Mouse (Mus musculus): ENCODE results near the gene Brms1l. TPM values are rescaled to one million over a fixed set of nuclear protein-coding genes. Genes with fewer than 3 reads are reported as not detected.
"Not testable (repeated sequence)": the region's sequence is repeated elsewhere in the genome, so short reads cannot be mapped to it uniquely, and the experiment has no call there.

The Brms1l gene
- not detected in 2 replicates for polyA plus RNA-seq (2012; ENCODE audit: insufficient read depth, insufficient read length, low replicate concordance, missing spikeins)

DNA sequence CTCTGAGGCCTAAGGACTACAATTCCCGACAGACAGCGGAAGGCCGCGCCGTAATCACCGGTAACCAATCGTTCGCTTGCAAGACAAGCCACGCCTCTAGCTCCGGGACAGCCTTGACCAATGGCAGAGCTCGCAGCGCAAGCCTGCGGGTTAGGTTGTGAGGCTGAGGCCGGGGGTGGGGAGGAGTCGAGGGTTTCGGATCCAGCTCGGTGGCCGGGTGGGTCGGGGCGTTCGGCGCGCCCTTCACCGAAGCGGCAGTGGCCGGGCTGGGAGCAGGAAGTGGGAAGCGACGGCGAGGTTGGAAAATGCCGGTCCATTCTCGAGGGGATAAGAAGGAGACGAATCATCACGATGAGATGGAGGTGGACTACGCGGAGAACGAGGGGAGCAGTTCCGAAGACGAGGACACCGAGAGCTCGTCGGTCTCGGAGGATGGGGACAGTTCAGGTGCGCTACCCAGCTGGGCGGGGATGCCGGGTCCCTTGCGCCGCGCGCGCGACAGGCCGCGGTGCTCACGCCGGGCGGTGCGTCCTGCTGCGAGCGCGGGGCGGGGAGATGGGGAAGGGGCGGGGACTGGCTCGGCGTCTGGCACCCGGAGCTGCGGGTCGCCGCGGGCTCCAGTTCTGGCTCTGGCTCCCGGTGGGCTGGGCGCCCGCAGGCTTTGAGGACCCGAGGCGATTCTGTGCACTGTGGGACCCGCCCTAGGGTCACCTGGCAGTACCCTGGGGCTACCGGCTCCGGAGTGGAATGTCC lies at the start of gene Brms1l:
Brms1l (plus strand) TSS at position 126 of the 753 bp plus-strand sequence.
- under 1% methylated on average over 77 of the region's 77 CpGs for WGBS
- TF ChIP-seq POLR2A (IDR thresholded peaks at IDR 0.05; ENCODE audit: insufficient read depth, low read depth, low read length), result peak; percentile 71
- no peak for TF ChIP-seq CTCF (IDR thresholded peaks at IDR 0.05; ENCODE audit: insufficient read depth, low read depth, low read length)
- Histone ChIP-seq H3K27ac (ENCODE audit: insufficient read depth, low read depth, low read length) (peak within 1 kb of the TSS; percentile 91), H3K4me1 (ENCODE audit: control insufficient read depth, insufficient read depth, low read length) (peaks cover 5% of the 10 kb centered on the region), H3K4me3 (ENCODE audit: insufficient read depth, low read depth, low read length) (peak within 1 kb of the TSS; percentile 89)

DNA sequence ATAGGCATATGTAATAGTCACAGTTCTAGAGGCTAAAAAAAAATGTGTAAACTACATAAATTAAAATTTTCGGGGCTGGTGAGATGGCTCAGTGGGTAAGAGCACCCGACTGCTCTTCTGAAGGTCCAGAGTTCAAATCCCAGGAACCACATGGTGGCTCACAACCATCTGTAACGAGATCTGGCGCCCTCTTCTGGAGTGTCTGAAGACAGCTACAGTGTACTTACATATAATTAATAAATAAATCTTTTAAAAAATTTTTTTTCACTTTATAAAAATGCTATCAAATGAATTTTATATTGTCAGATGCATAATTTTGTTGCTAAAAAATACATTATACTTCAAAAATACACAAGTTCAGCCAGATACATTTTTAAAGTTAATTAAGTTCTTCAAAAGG lies 41.6 kb upstream of the Brms1l start:
- not testable (repeated sequence) for H3K4me1 ChIP-seq (ENCODE audit: control insufficient read depth, insufficient read depth, low read length); H3K4me3 ChIP-seq (ENCODE audit: insufficient read depth, low read depth, low read length); H3K27ac ChIP-seq (ENCODE audit: insufficient read depth, low read depth, low read length)
- WGBS, result 85% methylated on average over 4 of the region's 4 CpGs

DNA sequence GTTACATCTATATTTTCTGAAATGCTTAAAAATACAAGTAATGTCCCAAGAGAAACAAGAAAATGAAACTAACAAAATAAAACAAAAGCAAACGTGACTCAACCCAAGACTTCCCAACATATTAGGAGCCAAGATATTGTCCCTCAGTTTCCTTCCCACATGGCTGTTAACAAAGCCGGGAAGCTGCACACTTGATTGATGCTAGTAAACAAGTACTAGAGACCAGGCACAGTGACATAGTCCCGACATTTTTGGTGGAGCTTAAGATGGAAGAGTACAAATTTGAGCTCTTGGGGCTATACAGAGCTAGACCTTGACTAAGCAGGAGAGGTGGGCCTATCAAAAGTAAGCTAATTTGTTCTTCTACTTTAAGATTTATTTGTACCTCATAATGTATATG lies 39.0 kb upstream of the Brms1l start:
- Histone ChIP-seq H3K4me3 (ENCODE audit: insufficient read depth, low read depth, low read length) (no peak overlapping the region), H3K27ac (ENCODE audit: insufficient read depth, low read depth, low read length) (no peak overlapping the region), H3K4me1 (ENCODE audit: control insufficient read depth, insufficient read depth, low read length) (no peaks in the 10 kb centered on the region)
- TF ChIP-seq POLR2A (IDR thresholded peaks at IDR 0.05; ENCODE audit: insufficient read depth, low read depth, low read length) (no peak), CTCF (IDR thresholded peaks at IDR 0.05; ENCODE audit: insufficient read depth, low read depth, low read length) (no peak)
- 85% methylated on average over 3 of the region's 3 CpGs for WGBS

DNA sequence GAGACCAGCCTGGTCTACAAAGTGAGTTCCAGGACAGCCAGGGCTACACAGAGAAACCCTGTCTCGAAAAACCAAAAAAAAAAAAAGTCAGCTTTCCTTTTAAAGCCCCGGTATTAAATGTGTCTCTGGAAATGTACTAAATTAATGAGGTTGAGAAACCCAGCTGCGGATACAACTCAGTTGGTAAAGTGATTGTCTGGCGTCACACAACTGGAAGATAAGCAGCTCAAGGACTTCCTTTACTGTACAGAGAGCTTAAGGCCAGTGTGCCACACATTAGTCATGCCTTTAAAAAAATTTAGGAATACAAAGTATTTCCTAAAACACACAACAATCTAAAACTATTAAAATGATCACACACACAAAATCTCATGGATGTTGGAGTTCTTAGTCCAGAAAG lies 37.4 kb upstream of the Brms1l start:
- Histone ChIP-seq H3K4me1 (ENCODE audit: control insufficient read depth, insufficient read depth, low read length) (no peaks in the 10 kb centered on the region), H3K27ac (ENCODE audit: insufficient read depth, low read depth, low read length) (no peak overlapping the region), H3K4me3 (ENCODE audit: insufficient read depth, low read depth, low read length) (no peak overlapping the region)
- WGBS, result 86% methylated on average over 4 of the region's 4 CpGs
- TF ChIP-seq CTCF (IDR thresholded peaks at IDR 0.05; ENCODE audit: insufficient read depth, low read depth, low read length), result no peak
- TF ChIP-seq POLR2A (IDR thresholded peaks at IDR 0.05; ENCODE audit: insufficient read depth, low read depth, low read length), result no peak

DNA sequence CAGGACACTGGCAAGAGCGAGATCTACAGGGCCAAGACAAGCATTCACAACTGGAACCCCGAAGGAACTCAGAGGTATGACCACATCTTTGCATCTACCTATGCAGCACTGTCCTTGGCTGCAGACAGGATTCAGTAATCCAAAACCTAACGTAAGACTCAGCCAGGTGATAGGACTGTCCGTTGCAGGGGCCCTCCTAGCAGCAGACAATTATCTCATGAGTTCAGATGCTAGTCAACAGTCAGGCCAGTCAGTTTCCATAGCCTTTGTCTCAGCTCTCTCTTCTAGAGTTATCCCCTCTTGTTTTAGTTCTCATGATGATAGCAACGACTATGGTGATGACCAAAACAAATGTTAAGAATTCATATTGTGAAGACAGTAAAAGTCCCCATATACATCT lies 36.0 kb upstream of the Brms1l start:
- Histone ChIP-seq H3K4me3 (ENCODE audit: insufficient read depth, low read depth, low read length) (no peak overlapping the region), H3K27ac (ENCODE audit: insufficient read depth, low read depth, low read length) (no peak overlapping the region), H3K4me1 (ENCODE audit: control insufficient read depth, insufficient read depth, low read length) (no peaks in the 10 kb centered on the region)
- TF ChIP-seq POLR2A (IDR thresholded peaks at IDR 0.05; ENCODE audit: insufficient read depth, low read depth, low read length), result no peak
- no peak for TF ChIP-seq CTCF (IDR thresholded peaks at IDR 0.05; ENCODE audit: insufficient read depth, low read depth, low read length)
- 83% methylated on average over 5 of the region's 5 CpGs for WGBS

DNA sequence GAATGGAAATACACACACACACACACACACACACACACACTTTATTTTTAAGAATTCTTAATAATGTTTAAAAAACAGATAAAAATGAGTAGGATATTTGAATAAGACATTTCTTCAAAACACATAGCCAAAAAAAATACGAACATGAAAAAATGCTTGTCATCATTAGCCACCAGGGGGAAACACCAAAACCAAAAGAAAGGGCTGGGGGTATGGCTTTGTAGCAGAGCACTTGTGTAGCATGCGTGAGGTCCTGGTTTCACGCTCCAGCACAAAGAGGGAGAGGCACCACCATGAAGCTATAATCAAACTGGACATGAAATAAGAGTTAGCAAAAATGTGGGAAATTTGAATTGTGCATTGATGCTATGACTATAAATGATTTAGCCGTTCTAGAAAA lies 35.0 kb upstream of the Brms1l start:
- Histone ChIP-seq H3K4me1 (ENCODE audit: control insufficient read depth, insufficient read depth, low read length) (no peaks in the 10 kb centered on the region), H3K27ac (ENCODE audit: insufficient read depth, low read depth, low read length) (no peak overlapping the region), H3K4me3 (ENCODE audit: insufficient read depth, low read depth, low read length) (no peak overlapping the region)
- TF ChIP-seq CTCF (IDR thresholded peaks at IDR 0.05; ENCODE audit: insufficient read depth, low read depth, low read length), result no peak
- TF ChIP-seq POLR2A (IDR thresholded peaks at IDR 0.05; ENCODE audit: insufficient read depth, low read depth, low read length), result no peak
- WGBS, result 93% methylated on average over 4 of the region's 4 CpGs

DNA sequence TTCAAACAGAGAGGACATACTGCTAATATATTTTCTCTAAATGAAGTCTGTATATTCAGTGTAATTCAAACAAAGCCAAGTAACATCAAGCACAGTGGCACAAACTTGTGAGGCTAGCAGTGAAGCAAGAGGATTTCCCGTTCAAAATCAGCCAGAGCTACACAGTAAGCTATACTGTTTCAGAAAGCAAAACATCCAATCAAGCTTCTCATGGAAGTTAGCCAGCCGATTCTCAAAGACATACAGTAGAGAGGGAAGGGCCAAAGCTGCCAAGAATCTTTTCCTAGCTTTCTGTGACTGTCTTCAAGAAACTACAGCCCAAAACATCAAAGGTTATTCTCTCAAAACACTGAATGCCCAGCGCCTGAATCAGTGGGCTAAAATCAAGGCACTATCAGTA lies 31.1 kb upstream of the Brms1l start:
- TF ChIP-seq CTCF (IDR thresholded peaks at IDR 0.05; ENCODE audit: insufficient read depth, low read depth, low read length) (no peak), POLR2A (IDR thresholded peaks at IDR 0.05; ENCODE audit: insufficient read depth, low read depth, low read length) (no peak)
- WGBS, result 18% methylated on average over 3 of the region's 3 CpGs
- no peaks in the 10 kb centered on the region for H3K4me1 ChIP-seq (ENCODE audit: control insufficient read depth, insufficient read depth, low read length)
- H3K27ac ChIP-seq (ENCODE audit: insufficient read depth, low read depth, low read length), result no peak overlapping the region
- H3K4me3 ChIP-seq (ENCODE audit: insufficient read depth, low read depth, low read length), result no peak overlapping the region

DNA sequence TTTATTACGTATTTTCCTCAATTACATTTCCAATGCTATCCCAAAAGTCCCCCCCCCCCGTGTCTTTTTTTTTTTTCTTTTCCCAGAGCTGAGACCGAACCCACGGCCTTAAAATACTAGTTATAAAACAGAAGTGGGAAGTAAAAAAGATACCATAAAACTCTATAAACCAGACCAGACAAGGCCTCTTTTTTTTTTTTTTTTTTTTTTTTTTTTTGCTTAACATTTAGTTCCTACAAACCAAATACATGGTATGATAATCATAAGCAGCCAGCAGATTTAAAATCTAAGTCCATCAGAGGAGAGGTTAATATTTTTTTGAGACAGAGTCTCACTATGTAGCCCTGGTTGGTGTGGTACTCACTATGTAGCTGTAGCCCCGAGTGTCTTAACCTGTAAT lies 19.6 kb upstream of the Brms1l start:
- 87% methylated on average over 5 of the region's 5 CpGs for WGBS
- H3K4me1 ChIP-seq (ENCODE audit: control insufficient read depth, insufficient read depth, low read length), result no peaks in the 10 kb centered on the region; the same call in 1 of the 2 replicates
- H3K4me3 ChIP-seq (ENCODE audit: insufficient read depth, low read depth, low read length), result no peak overlapping the region
- TF ChIP-seq POLR2A (IDR thresholded peaks at IDR 0.05; ENCODE audit: insufficient read depth, low read depth, low read length) (no peak), CTCF (IDR thresholded peaks at IDR 0.05; ENCODE audit: insufficient read depth, low read depth, low read length) (no peak)
- no peak overlapping the region for H3K27ac ChIP-seq (ENCODE audit: insufficient read depth, low read depth, low read length)

DNA sequence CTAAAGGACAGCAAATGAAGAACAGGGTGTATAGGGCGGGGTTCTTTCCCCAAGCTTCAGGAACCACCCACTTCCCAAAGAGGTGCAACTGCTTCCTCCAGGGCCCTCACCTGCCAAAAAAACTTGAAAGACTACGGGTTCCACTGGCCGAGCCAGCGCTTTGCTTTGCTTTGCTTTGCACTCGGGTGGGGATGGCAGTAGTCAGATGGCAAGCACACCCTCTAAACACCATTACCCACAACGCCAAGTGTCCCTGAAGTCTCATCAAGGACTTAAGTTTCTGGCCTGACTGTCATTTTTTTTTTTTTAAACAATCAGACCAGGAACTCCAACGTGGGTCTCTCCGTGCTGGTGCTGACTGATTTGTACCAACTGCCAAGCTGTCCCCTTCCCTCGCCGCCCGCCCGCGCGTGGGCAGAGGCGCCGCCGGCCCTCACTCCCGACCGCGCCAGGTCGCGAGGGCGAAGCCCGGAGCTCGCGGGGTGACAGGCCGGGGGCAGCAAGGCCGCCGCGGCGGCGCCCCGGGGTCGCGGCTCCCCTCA lies 15.9 kb upstream of the Brms1l start:
- TF ChIP-seq CTCF (IDR thresholded peaks at IDR 0.05; ENCODE audit: insufficient read depth, low read depth, low read length) (no peak), POLR2A (IDR thresholded peaks at IDR 0.05; ENCODE audit: insufficient read depth, low read depth, low read length) (no peak)
- Histone ChIP-seq H3K27ac (ENCODE audit: insufficient read depth, low read depth, low read length) (peak overlapping the region; percentile 91), H3K4me1 (ENCODE audit: control insufficient read depth, insufficient read depth, low read length) (no peaks in the 10 kb centered on the region; the same call in 1 of the 2 replicates), H3K4me3 (ENCODE audit: insufficient read depth, low read depth, low read length) (peak overlapping the region; percentile 99)
- under 1% methylated on average over 35 of the region's 35 CpGs for WGBS
